Mouse (Mus musculus): Measurements from ENCODE around the gene Ptdss2.

DNA sequence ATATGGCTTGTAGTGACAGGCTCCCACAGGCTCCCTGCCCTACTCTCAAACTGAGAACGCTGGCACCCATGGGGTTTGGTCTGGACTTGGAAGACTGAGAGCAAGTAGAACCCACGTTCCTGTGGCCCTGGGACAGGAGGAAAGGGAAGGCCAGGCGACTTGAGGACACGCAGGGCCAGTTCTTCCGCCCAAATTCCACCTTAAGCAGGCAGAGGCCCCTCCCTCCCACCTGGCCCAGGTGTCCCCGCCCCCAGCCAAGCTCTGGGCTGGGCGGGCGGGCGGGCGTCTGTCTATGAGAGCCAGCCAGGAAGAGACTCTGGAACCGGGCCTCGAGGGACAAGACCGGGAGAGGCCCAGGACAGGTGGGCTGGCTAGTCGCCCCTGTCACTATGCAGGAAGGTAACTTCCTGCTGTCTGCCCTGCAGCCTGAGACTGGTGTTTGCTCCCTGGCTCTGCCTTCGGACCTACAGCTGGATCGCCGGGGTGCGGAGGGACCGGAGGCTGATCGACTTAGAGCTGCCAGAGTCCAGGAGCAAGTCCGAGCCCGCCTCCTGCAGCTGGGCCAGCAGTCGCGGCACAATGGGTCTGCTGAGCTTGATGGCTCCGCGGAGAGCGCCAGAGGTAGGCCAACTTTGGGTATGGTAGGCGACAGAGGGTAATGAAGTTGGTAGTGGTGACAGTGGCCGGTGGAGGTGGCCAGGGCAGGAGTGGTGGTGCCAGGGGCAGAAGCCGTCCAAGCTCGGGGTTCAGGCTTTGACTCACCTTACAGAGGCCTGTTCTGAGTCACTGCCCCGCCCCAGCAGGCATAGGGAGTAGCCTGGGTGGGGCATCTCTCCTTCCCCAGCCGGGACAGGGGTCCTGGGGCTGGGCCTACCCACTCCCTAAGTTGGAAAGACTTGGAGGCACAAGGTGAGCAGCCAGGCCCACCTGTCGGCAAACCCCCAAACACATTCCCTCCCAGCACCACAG, 42.4 kb upstream of the Ptdss2 start:
- TF ChIP-seq CTCF (conservative IDR thresholded peaks at IDR 0.05; ENCODE audit: low read length) (no peak), NANOG (IDR thresholded peaks at IDR 0.05; ENCODE audit: borderline replicate concordance, low read length) (no peak)

Data from E14TG2a.4 (cell line).